Mouse (Mus musculus) v-Abl transformed pro-B cells (cell line): ENCODE results near the gene Glt28d2.

Experiments used
- in situ Hi-C, 2 experiments: fragments of 400-800 bp; cut with MboI; formaldehyde crosslinking; loops; one replicate each; pipeline ENCODE4 v1.15.1; 2025; ENCODE audit not compliant: unreplicated experiment in 2 of 2

Gene Glt28d2

GRCm38 (mm10) chr3:85887239-85887827, at the start of gene Glt28d2, which contains the start of gene Gm37240:
Gene Glt28d2 (minus strand): TSS chr3:85887516.
Gene Gm37240 (minus strand): TSS chr3:85887518.
- in situ Hi-C loops: no loop called here

GRCm38 (mm10) chr3:85933586-85933985, 46.3 kb upstream of the Glt28d2 start:
- in situ Hi-C loops: no loop called here

GRCm38 (mm10) chr3:85931859-85932258, 44.5 kb upstream of the Glt28d2 start:
- in situ Hi-C loops: no loop called here

GRCm38 (mm10) chr3:85930671-85931255, 43.4 kb upstream of the Glt28d2 start:
- in situ Hi-C loops: no loop called here

GRCm38 (mm10) chr3:85929711-85930110, 42.4 kb upstream of the Glt28d2 start:
- in situ Hi-C loops: no loop called here

- in situ Hi-C loops: no loop called here
Measured at GRCm38 (mm10) chr3:85928140-85928611, 40.9 kb upstream of the Glt28d2 start.

- in situ Hi-C loops: no loop called here
Measured at GRCm38 (mm10) chr3:85927296-85927695, 40.0 kb upstream of the Glt28d2 start.

- in situ Hi-C loops: loop anchor here (5.0 to 25.0 kb wide), 3 partner anchors 217 to 1587 kb away; no protein-coding TSS in a partner anchor
Measured at GRCm38 (mm10) chr3:85923954-85924945, 36.9 kb upstream of the Glt28d2 start.

- in situ Hi-C loops: loop anchor here (5.0 to 25.0 kb wide), 3 partner anchors 216 to 1586 kb away; no protein-coding TSS in a partner anchor
Measured at GRCm38 (mm10) chr3:85923343-85923742, 36.0 kb upstream of the Glt28d2 start.

- in situ Hi-C loops: loop anchor here (5.0 to 25.0 kb wide), 3 partner anchors 215 to 1585 kb away; no protein-coding TSS in a partner anchor
Measured at GRCm38 (mm10) chr3:85922331-85922730, 35.0 kb upstream of the Glt28d2 start.

- in situ Hi-C loops: loop anchor here (5.0 to 25.0 kb wide), 3 partner anchors 213 to 1583 kb away; no protein-coding TSS in a partner anchor
Measured at GRCm38 (mm10) chr3:85920671-85921070, 33.4 kb upstream of the Glt28d2 start.

GRCm38 (mm10) chr3:85917600-85917999, 30.3 kb upstream of the Glt28d2 start:
- in situ Hi-C loops: loop anchor here (25.0 kb wide), 2 partner anchors 1305 to 1580 kb away; no protein-coding TSS in a partner anchor

GRCm38 (mm10) chr3:85914806-85915205, 27.5 kb upstream of the Glt28d2 start:
- in situ Hi-C loops: loop anchor here (25.0 kb wide), 2 partner anchors 1303 to 1578 kb away; no protein-coding TSS in a partner anchor

- in situ Hi-C loops: loop anchor here (25.0 kb wide), 2 partner anchors 1295 to 1570 kb away; no protein-coding TSS in a partner anchor
Measured at GRCm38 (mm10) chr3:85907136-85907535, 19.8 kb upstream of the Glt28d2 start.

- in situ Hi-C loops: loop anchor here (25.0 kb wide), 2 partner anchors 1292 to 1567 kb away; no protein-coding TSS in a partner anchor
Measured at GRCm38 (mm10) chr3:85904371-85904770, 17.1 kb upstream of the Glt28d2 start.

GRCm38 (mm10) chr3:85895020-85895419, 7.7 kb upstream of the Glt28d2 start:
- in situ Hi-C loops: no loop called here

- in situ Hi-C loops: no loop called here
Measured at GRCm38 (mm10) chr3:85891571-85891970, 4.3 kb upstream of the Glt28d2 start.

- in situ Hi-C loops: no loop called here
Measured at GRCm38 (mm10) chr3:85888221-85888671, 930 bp upstream of the Glt28d2 start.

- in situ Hi-C loops: no loop called here
Measured at GRCm38 (mm10) chr3:85886636-85887238, 579 bp downstream of the Glt28d2 start.

- in situ Hi-C loops: no loop called here
Measured at GRCm38 (mm10) chr3:85885906-85886305, 1.4 kb downstream of the Glt28d2 start.
